Mouse (Mus musculus): ENCODE measurements around the gene Parp2.
"Not testable (repeated sequence)": the region's sequence is repeated elsewhere in the genome, so short reads cannot be mapped to it uniquely, and the experiment has no call there.

The Parp2 gene

GRCm38 (mm10) chr14:50807487-50808072, at the start of gene Parp2, which contains the start of gene Ccnb1ip1:
TSS of gene Parp2 (plus strand) at chr14:50807841.
TSS of gene Ccnb1ip1 (minus strand) at chr14:50807732.
- peak; percentile 97 for DNase-seq (ENCODE audit: low read depth, low spot score)

GRCm38 (mm10) chr14:50758416-50759085, 49.1 kb upstream of the Parp2 start:
- DNase-seq (ENCODE audit: low read depth, low spot score), result no peak

GRCm38 (mm10) chr14:50765736-50766135, 41.9 kb upstream of the Parp2 start:
- no peak for DNase-seq (ENCODE audit: low read depth, low spot score)

- peak; percentile 24 for DNase-seq (ENCODE audit: low read depth, low spot score)
Observed at GRCm38 (mm10) chr14:50771342-50771741, 36.3 kb upstream of the Parp2 start.

- no peak for DNase-seq (ENCODE audit: low read depth, low spot score)
Observed at GRCm38 (mm10) chr14:50782166-50782565, 25.5 kb upstream of the Parp2 start.

- peak; percentile 49 for DNase-seq (ENCODE audit: low read depth, low spot score)
Observed at GRCm38 (mm10) chr14:50784391-50785250, 23.0 kb upstream of the Parp2 start.

- peak; percentile 97 for DNase-seq (ENCODE audit: low read depth, low spot score)
Observed at GRCm38 (mm10) chr14:50785251-50785637, 22.4 kb upstream of the Parp2 start, which contains the start of gene Ttc5. TSS of gene Ttc5 (minus strand) at chr14:50785519.

- peak; percentile 42 for DNase-seq (ENCODE audit: low read depth, low spot score)
Observed at GRCm38 (mm10) chr14:50788157-50788556, 19.5 kb upstream of the Parp2 start.

GRCm38 (mm10) chr14:50795261-50795935, 12.2 kb upstream of the Parp2 start:
- DNase-seq (ENCODE audit: low read depth, low spot score), result no peak

GRCm38 (mm10) chr14:50795965-50796364, 11.7 kb upstream of the Parp2 start:
- no peak for DNase-seq (ENCODE audit: low read depth, low spot score)

- no peak for DNase-seq (ENCODE audit: low read depth, low spot score)
Observed at GRCm38 (mm10) chr14:50796464-50796863, 11.2 kb upstream of the Parp2 start.

GRCm38 (mm10) chr14:50798512-50798911, 9.1 kb upstream of the Parp2 start:
- peak; percentile 67 for DNase-seq (ENCODE audit: low read depth, low spot score)

GRCm38 (mm10) chr14:50799502-50800259, 8.0 kb upstream of the Parp2 start:
- peak; percentile 83 for DNase-seq (ENCODE audit: low read depth, low spot score)

GRCm38 (mm10) chr14:50802441-50802840, 5.2 kb upstream of the Parp2 start:
- DNase-seq (ENCODE audit: low read depth, low spot score), result no peak

GRCm38 (mm10) chr14:50802843-50803562, 4.6 kb upstream of the Parp2 start:
- DNase-seq (ENCODE audit: low read depth, low spot score), result peak; percentile 60

- DNase-seq (ENCODE audit: low read depth, low spot score), result no peak
Observed at GRCm38 (mm10) chr14:50804683-50805082, 3.0 kb upstream of the Parp2 start.

- not testable (repeated sequence) for DNase-seq (ENCODE audit: low read depth, low spot score)
Observed at GRCm38 (mm10) chr14:50806469-50806868, 1.2 kb upstream of the Parp2 start.

GRCm38 (mm10) chr14:50813060-50813459, 5.4 kb downstream of the Parp2 start:
- no peak for DNase-seq (ENCODE audit: low read depth, low spot score)

- peak; percentile 61 for DNase-seq (ENCODE audit: low read depth, low spot score)
Observed at GRCm38 (mm10) chr14:50823240-50823639, 15.6 kb downstream of the Parp2 start.

GRCm38 (mm10) chr14:50824219-50824618, 16.6 kb downstream of the Parp2 start:
- peak; percentile 51 for DNase-seq (ENCODE audit: low read depth, low spot score)

Data from CD4-positive, CD25-positive, alpha-beta regulatory T cell, adult 2 months (primary cell).